Mouse (Mus musculus): ENCODE results near the gene Porcn.

Porcn gene

DNA sequence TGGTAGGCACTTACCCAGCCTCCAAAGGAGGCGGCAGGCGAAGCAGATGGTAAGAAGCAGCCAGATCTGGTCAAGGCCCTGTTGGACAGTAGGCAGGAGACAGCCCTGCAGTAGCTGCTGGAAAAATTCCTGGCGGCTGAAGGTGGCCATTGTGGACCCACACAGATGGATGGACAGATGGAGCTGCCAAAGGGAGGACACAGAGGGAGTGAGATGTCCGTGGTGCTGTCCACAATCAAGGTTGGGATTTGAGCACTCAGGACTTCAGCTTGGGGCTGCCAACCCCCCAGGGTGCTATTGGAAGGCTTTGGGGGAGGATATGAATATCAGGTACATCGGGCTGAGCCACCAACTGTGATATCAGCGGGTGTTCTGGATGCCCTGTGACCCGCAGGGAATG is 774 bp downstream of the Porcn start:
- peak; percentile 80 to 88 for DNase-seq

DNA sequence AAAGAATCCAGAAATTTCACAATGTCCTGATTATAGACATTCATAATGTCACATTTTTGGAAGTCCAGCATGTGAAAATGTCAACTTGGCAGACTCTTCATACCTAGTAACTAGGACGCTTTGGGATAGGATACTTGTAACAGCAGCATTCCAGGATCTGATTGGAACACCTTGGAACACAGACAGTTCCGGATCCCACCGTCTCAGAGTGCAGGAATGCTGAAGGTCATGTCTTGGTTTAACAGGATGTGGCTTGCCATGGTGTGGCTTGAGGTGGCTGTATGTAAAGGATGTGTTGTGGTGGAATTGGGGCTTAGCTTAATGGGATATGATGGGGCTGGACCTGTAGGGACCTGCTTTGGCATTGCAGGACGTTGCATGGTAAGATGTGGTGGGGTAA is 1.2 kb downstream of the Porcn start:
- DNase-seq: peak in 1 of 2 experiments; percentile 22

DNA sequence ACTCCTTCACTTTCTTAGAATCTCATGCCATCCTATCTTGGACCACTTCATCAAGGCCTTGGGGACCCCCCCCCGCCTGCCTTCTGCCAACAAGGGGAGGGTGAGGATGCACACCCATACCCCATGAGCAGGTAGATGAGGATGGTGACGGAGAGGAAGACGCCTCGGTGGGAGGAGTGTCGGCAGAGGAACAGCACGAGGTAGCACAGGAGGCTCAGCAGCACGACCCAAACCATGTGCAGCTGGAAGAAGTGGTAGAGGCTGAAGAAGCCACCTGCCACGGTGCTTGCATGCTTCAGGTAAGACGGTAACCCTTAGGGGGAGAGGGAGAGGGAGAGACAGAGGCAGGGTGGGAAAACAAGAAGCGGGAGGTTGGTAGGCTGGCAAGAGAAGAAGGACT is 2.2 kb downstream of the Porcn start:
- peak in 1 of 2 experiments; percentile 32 for DNase-seq

DNA sequence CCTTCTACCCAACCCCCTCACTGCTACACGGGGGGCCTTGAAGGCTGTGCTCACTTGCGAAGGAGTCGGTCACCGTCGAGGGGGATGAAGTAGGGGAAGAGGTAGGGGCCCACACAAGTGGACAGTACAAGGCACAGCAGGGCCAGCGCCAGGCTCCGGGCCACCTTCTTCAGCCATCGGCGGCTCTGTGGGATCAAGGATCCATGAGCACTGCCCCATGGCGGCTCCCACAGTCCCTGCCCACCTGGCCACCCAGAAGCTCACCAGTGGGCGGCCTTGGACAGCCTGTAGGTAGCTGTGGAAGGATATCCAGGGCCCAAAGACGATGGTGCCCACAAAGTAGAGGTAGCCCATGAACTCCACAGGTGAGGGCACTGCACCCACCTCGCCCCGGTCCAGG is 3.2 kb downstream of the Porcn start:
- DNase-seq: no peak

DNA sequence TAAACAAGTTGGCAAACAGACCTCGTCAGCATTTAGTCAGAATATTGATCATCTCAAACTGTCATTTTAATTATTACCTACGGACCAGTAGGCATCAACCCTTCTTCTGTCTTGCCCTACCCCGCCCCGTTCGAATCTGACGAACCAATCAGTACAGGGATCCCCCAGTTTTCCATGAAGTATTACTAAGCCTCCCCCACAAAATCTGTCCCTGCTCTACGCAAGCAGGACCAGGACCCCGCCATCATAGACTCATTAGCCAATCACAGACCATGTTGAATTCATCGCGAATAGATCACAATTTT is 13.0 kb downstream of the Porcn start, which contains the start of gene Ebp:
Gene Ebp, minus strand, starts transcription at position 94 of the 305 bp plus-strand sequence.
- peak in 1 of 2 experiments; percentile 62 for DNase-seq

DNA sequence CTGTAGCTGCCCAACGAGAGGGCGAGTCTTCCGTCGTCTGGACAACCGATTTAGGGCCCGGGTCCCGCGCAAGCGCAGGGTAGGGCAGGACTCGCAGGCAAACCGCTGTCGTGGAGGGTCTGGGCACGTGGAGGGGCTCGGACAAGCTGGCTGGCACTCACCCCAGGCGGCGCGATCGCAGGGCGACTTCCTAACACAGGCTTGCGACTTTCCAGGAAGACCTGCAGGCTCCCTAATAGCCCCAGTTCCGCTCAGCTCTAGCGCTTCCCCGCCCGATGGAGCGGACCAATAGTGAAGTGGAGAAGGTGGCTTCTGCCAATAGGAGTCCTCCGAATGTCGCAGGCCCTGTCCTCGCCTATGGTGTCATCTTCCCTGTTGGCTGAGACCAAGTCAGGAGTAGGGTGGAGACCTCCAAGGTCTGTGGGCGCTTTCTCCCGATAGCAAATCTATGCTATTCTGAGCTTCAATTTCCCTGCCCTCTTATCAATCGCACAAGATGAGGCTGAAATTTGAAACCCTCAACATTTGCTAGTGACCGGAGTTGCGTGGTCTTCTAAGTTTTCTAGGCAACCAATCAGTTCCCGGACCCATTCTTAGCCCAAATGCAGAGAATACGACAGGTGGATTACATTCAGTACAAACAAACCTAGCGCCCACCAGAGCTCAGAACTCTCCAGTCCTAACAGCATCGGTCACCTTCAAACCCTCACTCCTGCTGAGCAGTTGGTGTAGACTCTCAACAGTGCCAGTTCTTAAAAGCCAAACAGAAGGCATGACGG is 13.5 kb downstream of the Porcn start:
- DNase-seq: peak; percentile 85 to 88

DNA sequence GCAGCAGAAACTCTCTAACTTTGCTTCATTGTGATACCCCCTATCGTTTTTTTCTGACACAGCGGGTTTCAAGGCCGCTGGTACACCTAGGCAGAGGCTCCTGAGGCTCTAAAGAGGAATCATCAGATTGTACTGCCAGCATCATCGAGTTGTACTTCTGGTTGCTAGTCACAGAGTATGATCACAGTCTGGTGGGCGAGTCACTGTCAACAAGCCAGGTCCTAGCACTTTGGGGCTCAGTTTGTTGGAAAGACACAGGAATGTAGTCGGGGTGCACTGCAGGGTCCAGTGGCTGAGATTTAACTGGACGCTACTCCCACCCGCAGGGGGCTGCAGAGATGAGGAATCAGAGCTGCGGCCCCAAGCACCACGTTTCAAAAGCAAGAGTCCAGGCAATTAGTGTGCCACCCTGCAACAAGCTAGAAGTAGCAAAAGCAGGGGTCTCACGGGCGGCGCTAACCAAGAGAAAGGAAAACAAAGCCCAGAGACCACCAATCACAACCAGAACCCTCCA is 14.1 kb downstream of the Porcn start:
- DNase-seq: no peak

DNA sequence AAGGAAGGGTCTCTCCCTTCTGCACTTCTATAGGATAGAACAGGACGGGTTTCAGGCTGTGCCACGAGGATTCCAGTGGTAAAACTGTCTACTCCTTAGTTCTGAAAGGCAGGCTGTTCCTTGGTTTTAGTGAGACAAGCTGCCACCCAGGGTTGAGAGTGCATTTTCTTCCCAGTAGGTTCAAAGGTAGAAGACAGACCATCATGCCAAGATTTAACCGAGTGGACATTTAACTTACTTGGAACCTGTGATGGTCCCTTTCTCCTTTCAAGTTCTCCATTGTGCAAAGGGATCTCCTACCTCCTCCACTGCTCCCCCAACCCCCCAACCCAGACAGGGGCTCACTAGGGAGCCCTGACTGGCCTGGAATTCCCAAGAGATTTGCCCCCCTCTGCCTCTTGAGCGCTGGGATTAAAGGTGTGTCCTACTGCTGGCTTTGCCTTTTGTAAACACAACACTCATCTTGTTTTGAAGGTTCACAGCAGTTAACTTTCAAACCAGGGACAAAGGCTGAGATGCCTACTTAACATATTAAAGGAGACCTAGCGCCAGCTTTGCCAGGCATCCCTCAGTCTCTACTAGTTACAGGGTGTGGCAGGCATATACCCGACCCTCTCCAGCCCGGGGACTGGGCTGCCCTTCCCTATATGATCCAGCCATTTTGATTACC is 23.3 kb downstream of the Porcn start:
- DNase-seq: no peak

DNA sequence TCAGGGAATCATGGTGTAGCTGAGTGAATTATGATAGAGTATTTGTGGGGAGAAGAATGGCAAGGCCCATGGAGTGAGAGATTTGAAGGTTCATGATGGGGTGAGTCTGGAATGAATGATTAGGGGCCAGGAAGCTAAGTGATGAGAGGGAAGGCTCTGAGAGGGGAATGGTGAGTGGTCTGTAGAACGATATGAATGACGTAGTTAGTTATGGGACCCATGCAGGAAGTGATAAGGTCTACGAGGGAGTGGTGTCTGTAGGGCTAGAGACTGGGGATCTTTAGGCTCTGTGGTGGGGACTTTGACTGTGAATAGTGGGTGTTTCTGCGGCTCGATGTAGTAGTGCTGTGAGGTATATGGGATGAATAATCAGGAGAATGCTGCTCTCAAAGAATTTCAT is 26.7 kb downstream of the Porcn start:
- DNase-seq: no peak

DNA sequence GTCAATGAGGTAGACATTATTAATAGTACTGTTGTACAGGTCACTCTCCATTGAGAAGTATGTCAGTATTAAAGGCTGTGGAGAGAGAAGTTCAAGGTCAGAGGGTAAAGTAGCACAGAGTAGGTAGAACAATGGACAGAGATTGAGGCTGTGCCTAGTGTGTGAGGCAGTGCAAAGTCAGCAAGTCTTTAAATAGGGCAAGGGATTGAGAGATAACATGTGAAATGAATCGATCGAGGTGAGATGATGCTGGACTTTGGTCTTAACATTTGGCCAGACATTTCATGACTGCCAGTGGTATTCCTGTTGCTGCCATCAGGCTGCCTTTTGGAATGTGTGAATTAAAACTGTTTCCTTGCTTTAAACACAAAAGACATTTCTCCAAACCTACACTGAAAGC is 27.5 kb downstream of the Porcn start:
- no peak for DNase-seq

DNA sequence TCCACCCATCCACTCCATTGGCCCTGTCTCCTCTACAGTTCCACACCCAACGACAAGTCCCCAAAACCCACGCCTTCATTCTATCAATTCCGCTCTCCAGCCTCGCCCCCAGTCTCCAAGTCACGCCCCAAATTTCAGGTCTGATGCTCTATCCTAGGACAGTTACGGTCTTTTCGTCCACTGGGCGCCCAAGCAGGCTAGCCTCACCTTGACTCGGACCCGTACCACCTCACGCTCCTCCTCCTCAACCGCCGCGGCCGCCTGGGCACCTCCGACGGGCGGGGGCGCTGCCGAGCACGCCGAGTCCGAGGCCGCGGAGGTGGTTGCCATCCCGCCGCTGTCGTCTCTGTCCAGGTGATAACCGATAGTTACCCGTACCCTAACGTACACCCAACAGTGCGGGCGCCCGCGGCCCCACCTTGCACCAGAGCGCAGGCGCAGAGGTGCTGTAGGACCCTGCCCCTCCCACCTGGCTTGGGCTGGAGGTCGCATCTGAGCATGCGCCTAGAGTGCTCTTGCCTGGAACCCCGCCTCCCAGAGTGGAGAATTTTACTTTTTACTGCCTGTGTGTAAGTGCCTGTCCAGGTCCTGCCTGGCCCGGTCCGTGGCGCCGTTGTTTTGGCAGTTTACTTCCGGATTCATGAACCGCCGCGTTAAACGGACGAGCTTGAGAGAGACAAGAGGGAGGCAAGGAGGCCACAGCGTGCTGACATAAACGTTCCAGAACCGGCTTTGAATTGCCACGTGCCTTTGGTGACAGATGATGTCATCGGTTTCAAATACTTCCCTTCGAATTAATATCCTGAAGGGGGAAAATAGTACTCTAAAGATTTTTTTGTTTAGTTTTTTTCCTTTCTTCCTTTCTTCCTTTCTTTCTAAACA is 30.6 kb downstream of the Porcn start, which contains the start of gene Tbc1d25:
Gene Tbc1d25, minus strand, starts transcription at position 678 of the 882 bp plus-strand sequence.
- DNase-seq: peak; percentile 89 to 93

DNA sequence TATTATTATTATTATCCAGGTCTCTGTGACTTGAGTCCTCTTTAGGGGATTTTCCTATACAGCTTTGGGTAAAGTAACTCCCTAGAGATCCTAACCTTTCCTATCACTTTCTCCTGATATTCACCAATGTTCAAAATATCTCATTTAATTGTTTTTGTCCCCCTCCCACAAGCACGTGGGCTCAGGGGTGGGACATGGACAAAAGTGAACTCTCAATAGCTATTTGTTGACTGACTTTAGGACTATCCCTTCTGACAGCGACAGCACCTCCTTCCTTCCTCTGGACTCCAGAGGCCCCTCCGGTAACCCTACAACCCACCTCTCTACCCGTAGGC is 31.2 kb downstream of the Porcn start:
- DNase-seq: no peak

DNA sequence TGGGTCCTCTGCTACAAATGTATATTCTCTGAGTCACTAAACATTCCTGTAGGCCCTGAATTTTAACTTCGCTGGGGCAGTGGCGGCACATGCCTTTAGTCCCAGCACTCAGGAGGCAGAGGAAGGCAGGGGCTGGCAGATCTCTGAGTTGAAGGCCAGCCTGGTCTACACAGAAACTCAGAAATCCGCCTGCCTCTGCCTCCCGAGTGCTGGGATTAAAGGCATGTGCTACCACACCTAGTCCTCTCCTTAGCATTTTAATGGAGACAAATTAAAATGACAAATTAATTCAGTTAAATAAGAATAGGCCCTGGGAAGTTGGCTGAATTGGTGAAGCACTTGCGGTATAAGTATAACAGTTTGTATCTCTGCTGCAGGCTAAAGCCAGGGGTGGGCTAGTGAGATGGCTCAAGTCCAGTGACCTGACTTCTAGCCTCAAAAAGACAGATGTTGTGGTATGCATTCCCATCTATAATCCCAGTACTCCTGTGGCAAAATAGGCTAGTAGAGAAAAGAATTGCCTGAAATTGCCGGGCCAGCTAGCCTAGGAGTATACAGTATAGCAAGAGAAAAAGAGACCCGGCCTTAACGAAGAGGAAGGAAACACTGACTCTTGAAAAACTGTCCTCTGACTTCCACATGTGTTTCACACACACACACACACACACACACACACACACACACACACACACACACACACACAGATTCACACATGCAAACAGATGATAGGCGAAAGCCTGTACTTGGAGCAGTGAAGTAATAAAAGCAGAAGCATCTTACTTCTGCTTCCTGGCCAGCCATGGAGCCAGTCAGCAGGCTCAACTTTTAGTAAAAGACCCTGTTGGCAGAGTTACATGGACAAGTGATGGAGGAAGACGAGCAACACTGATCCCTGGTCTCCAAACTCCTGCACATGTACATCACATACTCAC is 38.3 kb downstream of the Porcn start:
- DNase-seq: no peak

DNA sequence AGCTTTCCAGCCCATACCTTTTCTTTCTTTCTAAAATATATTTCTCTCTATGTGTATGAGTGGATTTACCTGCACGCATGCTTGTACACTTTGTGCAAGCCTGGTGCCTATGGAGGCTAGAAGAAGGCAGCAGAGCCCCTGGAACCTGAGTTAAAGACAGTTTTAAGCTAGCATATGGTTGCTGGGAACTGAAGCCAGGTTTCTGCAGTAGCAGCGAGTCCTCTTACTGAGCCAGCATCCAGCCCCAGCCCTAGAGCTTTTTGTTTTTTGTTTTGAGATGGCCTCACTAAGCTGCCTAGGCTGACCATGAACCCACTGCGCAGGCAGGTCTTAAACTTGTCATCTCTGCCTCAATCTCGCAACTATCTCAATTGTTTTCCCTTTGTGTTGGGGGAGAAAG is 41.9 kb downstream of the Porcn start:
- DNase-seq: no peak

DNA sequence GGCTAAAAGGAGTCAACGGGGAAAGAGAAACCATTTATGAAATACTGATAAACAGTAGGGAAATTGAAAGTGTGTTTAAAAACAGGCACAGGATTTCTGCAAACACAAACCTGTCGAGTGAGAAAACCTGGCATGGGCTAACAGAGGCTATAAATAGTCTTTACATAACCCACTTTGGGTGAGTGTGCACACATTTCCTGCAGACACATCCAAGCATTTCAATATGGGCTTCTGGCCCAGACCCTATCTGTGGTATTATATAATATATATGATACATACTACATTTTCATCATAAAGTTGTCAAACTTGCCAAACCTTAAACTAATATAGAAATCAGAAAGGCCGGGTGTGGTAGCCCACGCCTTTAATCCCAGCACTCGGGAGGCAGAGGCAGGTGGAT is 43.2 kb downstream of the Porcn start:
- no peak for DNase-seq

DNA sequence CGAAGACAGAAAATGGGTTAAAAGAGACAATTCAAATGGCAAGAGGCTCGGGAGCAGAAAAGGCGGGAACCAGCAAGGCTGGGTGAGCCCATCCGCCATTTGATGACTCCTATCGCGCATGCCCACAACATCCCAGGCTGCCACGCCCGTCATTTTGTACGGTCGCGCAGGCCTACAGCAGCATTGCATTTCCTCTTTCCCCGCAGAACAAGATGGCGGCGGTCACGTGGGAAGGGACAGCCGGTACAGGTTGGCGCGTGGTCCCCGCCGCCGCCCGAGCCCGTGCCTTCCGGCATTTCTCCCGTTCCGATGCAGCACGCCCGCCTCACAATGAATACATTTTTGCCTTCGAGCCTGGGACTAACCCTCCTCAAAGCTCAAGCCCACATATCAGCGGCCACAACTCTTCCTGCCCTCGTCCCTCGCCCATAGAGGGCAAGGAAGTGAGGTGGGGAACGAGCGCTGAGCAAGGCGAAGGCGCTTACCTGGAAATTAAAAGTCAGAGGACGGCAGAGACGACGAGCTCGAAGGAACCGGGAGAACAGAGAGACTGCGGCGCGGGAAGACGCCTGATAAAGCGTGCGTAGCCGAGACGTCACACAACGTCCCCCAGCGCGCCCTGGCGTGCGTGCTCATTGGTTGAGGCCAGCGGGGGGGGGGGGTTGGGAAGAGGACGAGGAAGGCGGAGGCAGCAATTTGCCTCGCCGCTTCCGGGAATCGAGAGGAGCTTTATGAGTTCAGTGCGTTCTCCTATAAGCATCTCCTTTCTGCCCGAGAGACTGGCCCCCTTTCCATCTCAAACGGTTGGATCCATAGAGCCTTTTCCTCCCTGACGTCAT is 61.0 kb downstream of the Porcn start, which contains the start of gene Rbm3:
Gene Rbm3, minus strand, starts transcription at position 728 of the 839 bp plus-strand sequence.
- peak; percentile 89 to 93 for DNase-seq
